Mouse (Mus musculus) liver, adult (tissue): Measurements from ENCODE around the gene Ebi3.

ENCODE experiments used
- GATA4 ChIP-seq: IDR thresholded peaks from 2 replicates; pipeline ENCODE4 v1.6.1; 2014; ENCODE audit warnings: mild to moderate bottlenecking, low read length; ENCODE audit not compliant: insufficient replicate concordance

Gene Ebi3

GRCm38 (mm10) chr17:55952447-55953027, at the start of gene Ebi3:
Gene Ebi3 (plus strand): TSS chr17:55952640.
- TF ChIP-seq GATA4, result no peak

DNA sequence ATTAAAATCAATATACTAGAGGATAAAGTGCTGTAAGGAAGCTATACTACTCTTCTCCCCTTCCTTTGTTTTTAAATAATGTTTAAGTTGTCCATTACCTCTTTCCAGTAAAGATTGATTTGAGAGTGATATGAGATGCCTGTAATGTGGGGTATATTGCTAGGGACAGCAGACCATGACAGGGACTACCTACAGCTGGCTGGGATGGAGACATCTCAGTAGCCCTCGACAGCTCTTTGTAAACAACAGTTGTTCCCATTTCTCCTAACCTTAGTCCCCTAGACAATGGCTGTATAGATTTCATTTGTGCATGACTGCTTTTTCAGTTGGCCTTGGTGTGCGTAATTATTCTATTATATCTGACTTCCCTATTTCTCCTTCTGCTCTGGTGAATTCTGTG, 49.4 kb upstream of the Ebi3 start:
- TF ChIP-seq GATA4, result no peak

DNA sequence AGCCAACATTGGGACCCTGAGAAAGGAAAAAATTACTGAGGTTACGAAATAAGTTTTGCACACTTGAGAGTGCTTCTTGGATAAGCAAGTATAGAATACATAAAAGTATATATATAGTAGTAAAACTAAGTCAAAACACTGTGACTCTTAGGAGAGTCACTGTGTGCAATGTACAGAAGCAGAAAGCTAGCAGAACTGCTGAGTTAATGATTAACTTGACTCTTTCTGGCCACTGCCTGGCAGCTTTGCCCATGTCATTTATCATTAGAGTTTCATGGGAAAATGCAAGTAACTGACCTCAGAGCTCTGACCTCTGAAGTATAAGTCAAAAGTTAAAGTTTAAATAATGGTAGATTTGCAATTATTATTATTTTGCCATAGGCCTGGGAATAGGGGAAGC, 48.8 kb upstream of the Ebi3 start:
- no peak for TF ChIP-seq GATA4

DNA sequence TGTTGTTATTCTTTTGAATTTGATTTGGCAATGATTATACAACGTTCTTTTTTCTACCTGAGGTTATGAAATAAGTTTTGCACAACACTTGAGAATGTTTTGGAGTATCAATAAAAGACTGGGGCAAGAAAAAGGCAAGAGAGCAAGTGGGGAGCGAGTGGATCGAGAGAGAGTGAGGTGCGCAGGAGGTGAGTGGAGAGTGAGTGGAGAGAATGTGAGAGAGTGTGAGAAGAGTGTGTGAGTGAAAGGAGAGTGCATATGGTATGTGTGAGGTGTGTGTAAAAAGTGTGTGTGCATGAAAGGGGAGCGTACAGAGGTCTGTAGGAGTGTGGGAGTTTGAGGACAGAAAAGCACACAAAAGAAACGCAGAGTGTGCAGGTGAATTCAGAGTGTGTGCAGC, 48.3 kb upstream of the Ebi3 start:
- no peak for TF ChIP-seq GATA4

- no peak for TF ChIP-seq GATA4
These were observed 45.8 kb upstream of the Ebi3 start for GRCm38 (mm10) chr17:55906669-55907068.

DNA sequence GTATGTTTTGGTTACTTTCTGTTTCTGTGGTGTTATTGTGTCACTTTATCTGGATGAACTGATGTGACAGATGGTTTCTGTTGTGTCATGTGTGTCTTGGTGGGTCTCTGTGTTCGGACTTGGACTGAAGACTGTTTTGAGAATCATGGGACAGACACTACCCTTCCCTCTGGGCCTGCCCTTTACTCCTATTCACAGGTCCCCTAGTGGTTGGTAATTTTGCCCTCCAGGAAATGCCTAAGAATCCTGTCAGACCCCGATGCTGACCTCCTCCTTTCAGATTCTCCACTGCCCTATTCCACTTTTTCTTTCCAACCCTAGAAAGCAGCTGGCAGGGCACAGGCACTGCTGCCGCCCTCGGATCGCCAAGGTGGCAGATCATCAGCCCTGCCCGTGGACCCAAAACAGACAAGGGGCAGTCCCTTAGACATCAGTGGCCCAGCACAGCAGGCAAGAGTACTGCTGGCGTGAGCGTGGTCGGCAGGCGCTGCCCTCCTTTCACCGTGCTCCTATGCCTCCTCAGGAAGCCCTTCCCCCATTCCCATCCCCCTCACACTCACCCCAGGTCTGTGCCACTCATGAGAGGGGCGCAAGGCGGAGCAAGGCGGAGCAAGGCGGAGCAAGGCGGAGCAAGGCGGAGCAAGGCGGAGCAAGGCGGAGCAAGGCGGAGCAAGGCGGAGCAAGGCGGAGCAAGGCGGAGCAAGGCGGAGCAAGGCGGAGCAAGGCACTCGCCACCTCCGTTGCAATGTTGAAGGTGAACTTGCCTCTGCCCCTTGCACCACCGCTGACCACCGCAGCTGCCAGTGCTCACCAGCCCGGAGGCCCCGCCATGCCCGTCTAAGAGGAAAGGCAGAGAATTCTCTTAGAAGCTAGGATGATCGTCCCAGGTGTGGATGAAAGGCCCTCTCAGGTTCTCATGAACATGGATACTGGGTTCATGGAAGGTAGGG, 20.6 kb upstream of the Ebi3 start:
- no peak for TF ChIP-seq GATA4

GRCm38 (mm10) chr17:55932635-55933034, 19.8 kb upstream of the Ebi3 start:
- no peak for TF ChIP-seq GATA4

DNA sequence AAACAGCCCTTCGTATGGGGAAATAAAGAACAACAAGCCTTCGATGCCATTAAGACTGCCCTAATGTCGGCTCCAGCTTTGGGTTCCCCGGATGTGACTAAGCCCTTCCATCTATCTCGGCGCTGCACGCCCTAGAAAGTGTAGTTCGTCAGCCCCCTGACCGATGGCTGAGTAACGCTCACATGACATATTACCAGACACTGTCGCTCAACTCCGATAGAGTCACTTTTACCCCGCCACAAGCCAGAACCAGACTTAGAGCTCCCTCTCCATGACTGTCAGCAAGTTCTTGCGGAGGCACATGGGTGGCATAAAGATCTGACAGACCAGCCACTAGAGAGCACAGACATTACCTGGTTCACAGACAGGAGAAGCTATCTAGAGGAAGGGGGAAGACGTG, 19.2 kb upstream of the Ebi3 start:
- no peak for TF ChIP-seq GATA4

DNA sequence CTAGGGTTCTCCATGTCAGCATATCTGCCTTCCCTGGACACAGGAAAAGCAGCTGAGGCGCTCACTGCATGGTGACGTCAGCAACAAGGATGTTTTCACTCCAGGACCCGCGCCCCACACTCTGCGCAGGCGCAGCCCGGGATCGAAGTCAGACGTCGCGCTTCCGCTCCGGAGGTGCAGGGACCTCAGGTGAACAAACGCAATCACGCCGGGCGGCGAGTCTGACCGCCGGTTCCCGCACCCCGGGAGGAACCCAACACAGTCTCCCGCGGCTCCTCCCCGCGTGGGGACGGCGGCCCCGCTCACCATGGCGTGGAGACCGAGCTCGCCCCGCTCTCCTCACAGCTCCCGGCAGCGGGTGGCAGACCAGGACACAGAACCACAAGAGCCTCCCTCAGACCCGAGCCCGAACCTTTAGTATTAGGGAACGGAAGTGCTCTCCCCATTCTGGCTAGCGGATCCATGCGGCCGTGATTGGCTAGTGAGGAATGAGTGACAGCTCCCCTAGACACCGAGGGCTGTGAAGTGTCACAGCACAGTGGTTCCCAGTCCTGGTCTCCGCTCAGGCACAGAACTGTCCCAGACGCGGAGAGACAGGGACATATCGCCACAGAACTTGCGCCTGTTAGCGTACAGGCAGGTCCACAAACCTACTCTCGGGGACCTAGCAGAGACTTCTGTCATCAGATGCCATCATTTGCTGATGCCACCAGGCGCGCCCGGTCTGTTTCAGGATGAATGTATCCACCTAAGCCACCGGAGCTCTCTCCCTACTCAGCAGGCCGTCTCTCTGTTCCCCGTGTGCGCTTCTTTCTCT, 7.4 kb upstream of the Ebi3 start:
- TF ChIP-seq GATA4, result peak; percentile 33; the same call in 1 of the 2 replicates

GRCm38 (mm10) chr17:55945696-55946095, 6.7 kb upstream of the Ebi3 start:
- TF ChIP-seq GATA4, result no peak

DNA sequence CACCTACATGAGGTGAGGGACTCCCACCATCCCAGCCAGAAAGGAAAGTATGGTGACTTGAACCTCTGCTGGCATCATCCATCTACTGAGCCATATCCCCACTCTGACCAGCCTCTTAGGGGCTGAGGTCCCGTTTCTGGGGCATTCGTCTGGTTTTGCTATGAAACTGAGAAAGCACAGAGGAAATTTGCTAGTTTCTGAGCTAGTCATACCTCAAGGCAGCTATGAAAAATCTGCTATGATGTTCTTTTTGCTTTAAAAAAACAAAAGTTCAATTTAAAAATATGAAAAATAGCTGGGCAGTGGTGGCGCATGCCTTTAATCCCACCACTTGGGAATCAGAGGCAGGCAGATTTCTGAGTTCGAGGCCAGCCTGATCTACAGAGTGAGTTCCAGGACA, 3.8 kb upstream of the Ebi3 start:
- no peak for TF ChIP-seq GATA4

DNA sequence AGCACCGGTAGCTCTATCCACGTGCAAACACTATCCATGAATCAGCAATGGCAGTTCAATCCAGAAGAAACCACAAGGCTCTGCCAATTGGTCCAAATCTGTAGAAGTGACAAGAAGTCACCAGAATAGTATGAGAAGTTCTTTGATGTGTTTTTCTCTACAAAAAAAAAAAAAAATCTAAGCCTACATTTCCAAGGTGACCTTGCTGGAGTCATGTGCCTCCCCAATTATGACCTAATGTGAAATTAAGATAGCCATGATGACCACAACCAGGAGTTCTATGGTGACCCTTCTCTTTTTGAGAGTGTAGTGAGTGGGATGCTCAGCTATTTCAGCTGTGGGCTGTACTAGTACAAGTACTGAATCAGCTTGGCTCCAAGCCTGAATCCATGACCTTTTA, 3.0 kb upstream of the Ebi3 start, which contains the start of gene Zfp119b:
Gene Zfp119b, minus strand, starts transcription at position 101 of the 400 bp plus-strand sequence.
- no peak for TF ChIP-seq GATA4

DNA sequence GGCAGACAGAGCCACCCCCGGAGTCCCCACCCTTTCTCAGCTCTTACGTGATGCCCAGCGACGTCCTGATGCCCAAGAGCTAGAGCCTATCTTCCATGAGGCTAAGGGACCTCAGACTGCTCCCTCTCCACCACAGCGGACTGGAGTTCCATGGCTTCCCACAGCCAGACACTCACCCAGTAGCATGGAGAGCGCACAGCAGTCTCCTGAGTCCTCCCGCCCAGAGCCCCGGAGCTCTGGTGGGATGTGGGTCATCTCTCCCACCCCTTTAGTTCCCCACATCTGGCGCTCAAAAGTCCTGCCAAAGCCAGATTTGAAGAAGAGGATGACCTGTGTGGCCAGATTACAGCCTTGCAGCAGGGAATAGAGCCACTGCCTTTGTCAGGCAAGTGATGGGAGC, 1.8 kb upstream of the Ebi3 start:
- no peak for TF ChIP-seq GATA4

GRCm38 (mm10) chr17:55952041-55952440, 399 bp upstream of the Ebi3 start:
- TF ChIP-seq GATA4, result no peak

GRCm38 (mm10) chr17:55953751-55954150, 1.3 kb downstream of the Ebi3 start:
- no peak for TF ChIP-seq GATA4
